Mouse (Mus musculus): ENCODE data around the gene Atp1b2. TPM values are rescaled to one million over a fixed set of nuclear protein-coding genes. Genes with fewer than 3 reads are reported as not detected.
A peak's percentile ranks its signal among the peaks of the same experiment; 100 is the strongest.

Atp1b2 gene
- total RNA-seq, 2 experiments from 2014 or later = 403 to 438 TPM

DNA sequence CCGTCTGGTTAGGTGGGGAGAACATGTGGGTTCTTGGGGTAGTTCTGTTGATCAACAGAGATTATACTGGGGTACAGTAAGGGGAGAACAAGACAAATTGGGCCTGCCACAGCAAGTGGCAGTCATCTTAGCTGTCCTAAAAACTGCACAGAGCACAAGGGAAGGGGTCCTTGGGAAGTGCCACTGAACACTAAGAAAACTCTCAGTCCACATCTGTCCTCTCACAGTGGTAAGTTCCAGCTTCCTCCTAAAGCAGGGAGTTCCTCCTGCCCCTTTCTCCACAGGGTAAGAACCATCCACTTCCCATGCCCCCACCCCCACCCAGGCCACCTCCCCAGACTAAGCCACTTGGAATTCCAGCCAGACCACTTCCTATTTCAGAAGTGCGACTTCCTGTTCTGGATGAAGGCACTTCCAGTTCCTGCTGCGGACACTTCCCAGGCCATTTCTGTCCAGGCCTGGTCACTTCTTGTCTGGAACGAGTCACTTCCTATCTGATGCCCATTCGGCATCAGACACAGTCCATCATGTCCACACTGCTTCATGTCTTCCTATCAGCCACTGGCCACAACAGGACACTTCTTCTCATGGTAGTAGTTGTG, 51.1 kb downstream of the Atp1b2 start:
- DNase-seq (ENCODE audit: low spot score in 2 of 2) = no peak
- intact Hi-C loops (cut with DNase I) = no loop called here

DNA sequence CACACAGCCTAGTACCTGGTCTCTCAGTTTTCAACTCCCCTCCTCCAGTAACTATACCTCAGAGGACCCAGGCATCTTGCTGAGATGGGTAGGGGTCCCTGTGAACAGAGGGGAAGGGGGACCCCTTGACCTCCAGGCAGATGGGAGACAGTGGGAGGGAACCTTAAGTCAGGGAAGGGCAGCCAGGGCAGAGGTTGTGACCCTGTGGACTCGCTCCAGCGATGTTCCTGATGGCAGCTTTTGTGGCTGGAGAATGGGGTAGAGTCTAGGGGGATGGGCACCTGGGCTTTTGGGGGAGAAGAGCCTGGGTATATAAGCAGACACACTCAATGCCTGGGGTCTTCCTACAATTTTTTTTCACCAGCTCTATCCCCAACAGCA, 52.4 kb downstream of the Atp1b2 start:
- intact Hi-C loops (cut with DNase I) = no loop called here
- DNase-seq (ENCODE audit: low spot score in 2 of 2) = no peak

GRCm38 (mm10) chr11:69552622-69553340, 53.0 kb downstream of the Atp1b2 start:
- DNase-seq (ENCODE audit: low spot score in 2 of 2) = peak; percentile 79 to 81
- intact Hi-C loops (cut with DNase I) = no loop called here

- intact Hi-C loops (cut with DNase I) = no loop called here
- DNase-seq (ENCODE audit: low spot score in 2 of 2) = no peak
Observed at GRCm38 (mm10) chr11:69551310-69551709, 54.4 kb downstream of the Atp1b2 start.

Small RNAs within 50 kb of the gene (microRNA-seq; reads per million reads assigned to microRNA genes)
- gene Mir467f = 0 reads per million in 2 experiments

Other genes starting within 250 kb of the Atp1b2 start
- 100 to 1,000 TPM; 449 to 474 TPM for gene Chd3, start 236.5 kb downstream of the Atp1b2 start, total RNA-seq (2021)
- 100 to 1,000 TPM; 105 to 109 TPM for gene Naa38, start 210.5 kb downstream of the Atp1b2 start, total RNA-seq (2021)
- gene Cyb5d1, start 210.3 kb downstream of the Atp1b2 start, total RNA-seq (2021) = 10 to 100 TPM; 35.9 to 41.3 TPM
- 1 to 10 TPM; 3.6 to 3.8 TPM for gene Tmem88, start 207.7 kb downstream of the Atp1b2 start, total RNA-seq (2021)
- gene Kdm6b, start 192.3 kb downstream of the Atp1b2 start, total RNA-seq (2021) = 10 to 100 TPM; 23.3 to 25.3 TPM
- gene Dnah2, start 56.8 kb downstream of the Atp1b2 start, total RNA-seq (2021) = 1 to 10 TPM; 3.0 to 3.6 TPM
- 10 to 100 TPM; 57.5 to 60.4 TPM for gene Efnb3, start 45.7 kb downstream of the Atp1b2 start, total RNA-seq (2021)
- gene Wrap53, start 25.7 kb downstream of the Atp1b2 start, total RNA-seq (2021) = 10 to 100 TPM; 10.1 to 10.4 TPM
- 10 to 100 TPM; 18.7 to 21.1 TPM for gene Trp53, start 25.6 kb downstream of the Atp1b2 start, total RNA-seq (2021)
- not detected for gene Shbg, start 12.0 kb upstream of the Atp1b2 start, total RNA-seq (2021)
- 1 to 10 TPM; 7.4 to 7.7 TPM for gene Sat2, start 16.1 kb upstream of the Atp1b2 start, total RNA-seq (2021)
- 100 to 1,000 TPM; 122 to 133 TPM for gene Fxr2, start 27.0 kb upstream of the Atp1b2 start, total RNA-seq (2021)
- not detected for gene Sox15, start 49.4 kb upstream of the Atp1b2 start, total RNA-seq (2021)
- gene Mpdu1, start 56.7 kb upstream of the Atp1b2 start, total RNA-seq (2021) = 10 to 100 TPM; 59.1 to 59.7 TPM
- 10 to 100 TPM; 17.5 to 19.6 TPM for gene Cd68, start 60.2 kb upstream of the Atp1b2 start, total RNA-seq (2021)
- 100 to 1,000 TPM; 323 to 328 TPM for gene Eif4a1, start 66.5 kb upstream of the Atp1b2 start, total RNA-seq (2021)
- 10 to 100 TPM; 94.3 to 97.5 TPM for gene Senp3, start 76.1 kb upstream of the Atp1b2 start, total RNA-seq (2021)
- 1 to 10 TPM; 2.0 to 2.7 TPM for gene Tnfsf13, start 79.8 kb upstream of the Atp1b2 start, total RNA-seq (2021)
- gene Tnfsf12, start 89.9 kb upstream of the Atp1b2 start, total RNA-seq (2021) = 1 to 10 TPM; 8.6 to 8.9 TPM
- gene Tnfsfm13, start 90.2 kb upstream of the Atp1b2 start, total RNA-seq (2021) = 1 to 10 TPM; 1.9 to 2.2 TPM
- gene Polr2a, start 152.7 kb upstream of the Atp1b2 start, total RNA-seq (2021) = 10 to 100 TPM; 53.3 to 53.6 TPM
- gene Slc35g3, start 156.0 kb upstream of the Atp1b2 start, total RNA-seq (2021) = not detected
- gene Zbtb4, start 160.0 kb upstream of the Atp1b2 start, total RNA-seq (2021) = 100 to 1,000 TPM; 110 to 114 TPM
- 1 to 10 TPM; 1.3 to 2.0 TPM for gene Chrnb1, start 190.0 kb upstream of the Atp1b2 start, total RNA-seq (2021)
- gene Fgf11, start 195.9 kb upstream of the Atp1b2 start, total RNA-seq (2021) = 10 to 100 TPM; 14.9 to 17.2 TPM
- gene Tmem102, start 199.7 kb upstream of the Atp1b2 start, total RNA-seq (2021) = not detected
- not detected for gene Gm39566, start 209.4 kb upstream of the Atp1b2 start, total RNA-seq (2021)
- gene Spem2, start 212.5 kb upstream of the Atp1b2 start, total RNA-seq (2021) = not detected
- under 1 TPM in 1 of 2 experiments, not detected in 1; 0.43 TPM for gene Spem1, start 216.2 kb upstream of the Atp1b2 start, total RNA-seq (2021)
- gene Nlgn2, start 231.8 kb upstream of the Atp1b2 start, total RNA-seq (2021) = 100 to 1,000 TPM; 233 to 248 TPM
- 100 to 1,000 TPM; 129 to 134 TPM for gene Tmem256, start 232.6 kb upstream of the Atp1b2 start, total RNA-seq (2021)
- 10 to 100 TPM; 15.6 to 19.2 TPM for gene Plscr3, start 240.4 kb upstream of the Atp1b2 start, total RNA-seq (2021)